8 mouse cellular contexts compared by ENCODE assay signal in genomic region chr16:92399490-92400458, GRCm38 (mm10). TPM values are rescaled to one million over a fixed set of nuclear protein-coding genes. Genes with fewer than 3 reads are reported as not detected.
DNase-seq lines count a peak whose midpoint lies in the region; ATAC-seq and TF ChIP-seq lines count a peak whose summit lies in the region.

No protein-coding gene starts in this region.

- H3K36me3 ChIP-seq in hindbrain, embryonic 12.5 days = peaks cover 18% of the 10 kb centered on the region
- peaks cover 23% of the 10 kb centered on the region for H3K36me3 ChIP-seq in lung, embryonic 16.5 days (ENCODE audit: control insufficient read depth, insufficient read depth, low read length)

- H3K9me3 ChIP-seq in hindbrain, embryonic 12.5 days (replicated peaks) = no peaks in the 10 kb centered on the region
- H3K9me3 ChIP-seq in lung, embryonic 16.5 days (ENCODE audit: control insufficient read depth, low read length) = no peaks in the 10 kb centered on the region

- peak overlapping the region; percentile 76 for H3K27ac ChIP-seq in hindbrain, embryonic 12.5 days
- peak overlapping the region; percentile 95 for H3K27ac ChIP-seq in lung, embryonic 16.5 days (ENCODE audit: low read length)

- H3K9ac ChIP-seq in hindbrain, embryonic 12.5 days = peak overlapping the region; percentile 63
- H3K9ac ChIP-seq in lung, embryonic 16.5 days (ENCODE audit: low read length) = peak overlapping the region; percentile 82

- peak overlapping the region; percentile 35 for H3K4me3 ChIP-seq in hindbrain, embryonic 12.5 days
- H3K4me3 ChIP-seq in lung, embryonic 16.5 days (ENCODE audit: low read length) = peak overlapping the region; percentile 62

- H3K4me1 ChIP-seq in hindbrain, embryonic 12.5 days = peaks cover 44% of the 10 kb centered on the region
- peaks cover 74% of the 10 kb centered on the region for H3K4me1 ChIP-seq in lung, embryonic 16.5 days (replicated peaks; ENCODE audit: control insufficient read depth, insufficient read depth, low read length)

- H3K4me2 ChIP-seq in hindbrain, embryonic 12.5 days (replicated peaks) = peak overlapping the region; percentile 81
- peak overlapping the region; percentile 91 for H3K4me2 ChIP-seq in lung, embryonic 16.5 days (ENCODE audit: low read depth, low read length)

- DNase-seq in Patski (ENCODE audit: low read depth, low spot score) = peak; percentile 99
- peak; percentile 69 to 73 for DNase-seq in cerebellum, postnatal 14 days
- peak; percentile 64 to 69 for DNase-seq in frontal cortex, postnatal 25 days (ENCODE audit: low spot score in 2 of 2)
- peak; percentile 77 to 80 for DNase-seq in layer of hippocampus, postnatal 10 days (ENCODE audit: low spot score in 2 of 2)
- peak; percentile 85 for DNase-seq in ovary, postnatal 36 days (ENCODE audit: low spot score)
- peak; percentile 87 for DNase-seq in urinary bladder, postnatal 14 days (ENCODE audit: low spot score)

- ATAC-seq in Patski = peak; percentile 84
- ATAC-seq in hindbrain, embryonic 12.5 days (ENCODE audit: low FRiP score) = peak; percentile 82
- ATAC-seq in lung, embryonic 16.5 days (ENCODE audit: low read depth) = peak; percentile 87

- H3K27me3 ChIP-seq in Patski = no peaks in the 10 kb centered on the region
- H3K27me3 ChIP-seq in hindbrain, embryonic 12.5 days = peaks cover 8% of the 10 kb centered on the region; the same call in 1 of the 2 replicates
- no peaks in the 10 kb centered on the region for H3K27me3 ChIP-seq in lung, embryonic 16.5 days (ENCODE audit: control insufficient read depth, insufficient read depth, low read depth, low read length)

- CTCF ChIA-PET in Patski (lab: Charles Lee) = interaction anchor here (0.7 to 2.2 kb wide), 5 partner anchors 20 to 65 kb away, joined by 3 to 8 read pairs (median 4); no protein-coding TSS in a partner anchor

- in situ Hi-C loops in Patski (cut with MboI; ENCODE audit: low pct_unique_long_range_greater_than_20kb) = loop anchor here (5.0 kb wide), 1 partner anchor 43 kb away; no protein-coding TSS in a partner anchor

- under 1% methylated on average over 37 of the region's 37 CpGs for WGBS in hindbrain, embryonic 12.5 days
- under 1% methylated on average over 37 of the region's 37 CpGs for WGBS in lung, embryonic 16.5 days

- POLR2A ChIA-PET in Patski (lab: Charles Lee) = interaction anchor here (0.7 to 1.8 kb wide), 6 partner anchors 9 to 1103 kb away, joined by 3 to 7 read pairs (median 4); no protein-coding TSS in a partner anchor

- no peak for TF ChIP-seq CTCF in Patski (IDR thresholded peaks at IDR 0.05)

RNA-seq across cellular contexts. Expression of gene Kcne1, which starts 40.5 kb away (rescaled TPM):
- polyA plus RNA-seq in Patski (2021) = not detected
- polyA plus RNA-seq in hindbrain, embryonic 12.5 days (2016; fragmentation: Nextera tagmentation; extraction: Ambion mirVana) = 0.13 and 0.29 TPM in 2 replicates
- total RNA-seq in layer of hippocampus, postnatal 10 days (2021) = not detected
- 0.63 and 1.0 TPM in 2 replicates for polyA plus RNA-seq in lung, embryonic 16.5 days (2015; fragmentation: Nextera tagmentation; extraction: Ambion mirVana)

Comparison
In these comparisons a context has a peak if more than half of its experiments do, and no peak if none do; other contexts are left out.
1. Peak in every context shown above with its lines: DNase-seq, ATAC-seq, H3K4me3 ChIP-seq and H3K27ac ChIP-seq.